Mouse (Mus musculus) bone marrow, adult 2 months (tissue): Measurements from ENCODE around the gene Gm14151.

ENCODE experiments used
- CTCF ChIP-seq: fragments of 200-500 bp; IDR thresholded peaks from 2 replicates; pipeline ENCODE4 v1.5.1; 2011; ENCODE audit warnings: low read length, control low read depth; ENCODE audit not compliant: control insufficient read depth, insufficient read depth
- POLR2A ChIP-seq: fragments of 200-500 bp; IDR thresholded peaks from 2 replicates; pipeline ENCODE4 v1.6.1; 2011; ENCODE audit warnings: low read depth, mild to moderate bottlenecking, control low read depth, low read length, borderline replicate concordance; ENCODE audit not compliant: control insufficient read depth

DNA sequence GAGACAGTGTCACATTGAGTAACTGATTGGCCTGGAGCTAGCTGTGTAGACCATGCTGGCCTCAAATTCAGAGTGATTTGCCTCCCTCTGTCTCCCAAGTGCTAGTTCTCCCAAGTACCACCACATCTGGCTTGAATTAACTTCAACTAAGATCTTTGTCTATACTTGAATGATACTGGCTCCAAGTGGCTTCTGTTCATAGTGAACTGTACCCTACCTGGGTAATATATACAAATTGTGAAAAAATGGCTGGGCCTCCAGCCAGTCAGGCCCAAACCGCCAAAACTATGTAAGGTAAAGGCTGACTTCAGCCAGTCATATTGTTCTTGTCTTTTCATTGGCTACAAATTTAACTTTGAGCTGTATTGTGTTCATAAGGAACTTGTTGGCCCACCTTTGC is 51.7 kb downstream of the Gm14151 start:
- TF ChIP-seq CTCF (no peak), POLR2A (no peak)
